Mouse (Mus musculus) limb, embryonic 14.5 days (tissue): ENCODE results near the gene Rassf4. TPM values are rescaled to one million over a fixed set of nuclear protein-coding genes. Genes with fewer than 3 reads are reported as not detected.
A peak's percentile ranks its signal among the peaks of the same experiment; 100 is the strongest.

Experiments used
- ATAC-seq: fragments of 200-750 bp; cut with Nextera tagmentation; 2 replicates; pipeline ENCODE4 v1.8.0; 2017; ENCODE audit warnings: low read depth, moderate number of reproducible peaks, moderate TSS enrichment; ENCODE audit not compliant: low FRiP score
- DNase-seq: peaks from one replicate; pipeline ENCODE4 v3.0.0-alpha.2; 2015; ENCODE audit warnings: low spot score
- H3K27ac ChIP-seq: fragments of 300-500 bp; sonication (generic); replicated peaks from 2 replicates; pipeline ENCODE4 v1.5.1; 2014; ENCODE audit warnings: low read depth, mild to moderate bottlenecking, low read length, moderate library complexity, mixed read lengths
- H3K27me3 ChIP-seq: fragments of 300-500 bp; sonication (generic); 2 replicates; pipeline ENCODE4 v1.6.1; 2014; ENCODE audit warnings: low read length, mixed read lengths; ENCODE audit not compliant: control insufficient read depth, insufficient read depth
- H3K36me3 ChIP-seq: fragments of 300-500 bp; sonication (generic); 2 replicates; pipeline ENCODE4 v1.6.1; 2014; ENCODE audit warnings: mild to moderate bottlenecking, low read length, moderate library complexity, mixed read lengths; ENCODE audit not compliant: control insufficient read depth, insufficient read depth
- H3K4me1 ChIP-seq: fragments of 300-500 bp; sonication (generic); 2 replicates; pipeline ENCODE4 v1.6.1; 2014; ENCODE audit warnings: antibody characterized with exemption, low read length, mixed read lengths; ENCODE audit not compliant: control insufficient read depth, insufficient read depth
- H3K4me2 ChIP-seq: fragments of 300-500 bp; sonication (generic); replicated peaks from 2 replicates; pipeline ENCODE4 v1.6.1; 2014; ENCODE audit warnings: low read depth, mild to moderate bottlenecking, low read length, moderate library complexity; ENCODE audit not compliant: severe bottlenecking
- H3K4me3 ChIP-seq: fragments of 300-500 bp; sonication (generic); replicated peaks from 2 replicates; pipeline ENCODE4 v1.5.1; 2014; ENCODE audit warnings: low read length
- H3K9ac ChIP-seq: fragments of 300-500 bp; sonication (generic); 2 replicates; pipeline ENCODE4 v1.6.1; 2014; ENCODE audit warnings: mild to moderate bottlenecking, low read depth, low read length, moderate library complexity; ENCODE audit not compliant: severe bottlenecking
- H3K9me3 ChIP-seq: fragments of 300-500 bp; sonication (generic); 2 replicates; pipeline ENCODE4 v1.6.1; 2016; ENCODE audit warnings: low read length; ENCODE audit not compliant: control insufficient read depth
- POLR2A ChIP-seq: fragments of 200-500 bp; IDR thresholded peaks from 2 replicates; pipeline ENCODE4 v1.8.0; 2012; ENCODE audit warnings: inconsistent platforms, mild to moderate bottlenecking, moderate library complexity, borderline replicate concordance; ENCODE audit not compliant: insufficient read depth, insufficient read length; ENCODE audit errors: extremely low read depth
- WGBS: fragments of 180-500 bp; shearing (Covaris S2); extraction: QIAGEN DNeasy Blood & Tissue Kit; methylation state at CpG from one replicate; pipeline ENCODE4 v1.1.7; 2014; 5-methylcytosine and 5-hydroxymethylcytosine counted together
- polyA plus RNA-seq, 2 experiments: library from polyadenylated mRNA; depleted of rRNA in 1 of 2; stranded (reverse) in 1 of 2; unstranded in 1 of 2; fragments of >200 nt; fragmentation: Nextera tagmentation in 1 of 2; extraction: Ambion mirVana in 1 of 2; gene quantifications; 2 replicates each; pipeline versions ENCODE4 v1.2.1 to v1.2.3; 2012 to 2014

Gene Rassf4
- polyA plus RNA-seq, 2 experiments: 5.9 to 11.3 TPM

DNA sequence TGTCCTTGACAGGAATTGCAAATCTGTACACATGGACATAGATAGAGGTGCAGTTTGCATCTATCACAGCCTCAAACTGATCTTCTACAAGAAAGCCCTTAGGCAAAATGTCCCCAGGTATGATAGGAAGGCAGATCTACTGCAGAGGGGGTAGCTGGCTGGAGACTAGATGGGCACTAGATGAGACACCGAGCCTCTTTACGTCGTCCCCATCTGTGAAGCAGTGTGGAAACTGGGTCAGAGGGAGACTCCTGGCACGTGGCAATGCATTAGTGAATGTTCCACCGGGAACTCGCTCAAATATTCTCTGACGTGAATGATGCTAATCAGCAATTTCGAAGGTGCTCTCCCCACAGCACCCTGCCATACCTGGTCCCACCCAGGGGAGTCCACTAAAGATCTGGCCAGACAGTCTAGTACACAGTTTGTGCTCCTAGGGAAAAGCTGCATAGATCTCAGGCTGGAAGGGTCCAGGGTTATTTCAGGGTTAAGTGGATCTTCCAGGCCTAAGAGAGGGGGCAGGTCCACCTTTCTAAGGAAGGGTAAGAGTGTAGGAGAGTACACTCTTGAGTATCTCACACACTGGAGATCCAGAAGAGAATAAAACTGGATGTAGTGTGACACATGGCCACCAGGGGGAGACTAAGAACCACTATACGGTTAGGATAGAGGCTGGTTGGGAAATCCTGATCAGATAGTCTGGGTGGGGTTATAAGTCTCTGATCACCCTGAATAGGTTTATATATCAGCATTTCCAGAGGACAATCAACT is 19.9 kb downstream of the Rassf4 start:
- Histone ChIP-seq H3K4me1 (0 out of 2 replicates have a peak, but pooled peaks cover 6% of the 10 kb centered on the region), H3K4me3 (no peak overlapping the region), H3K36me3 (no peaks in the 10 kb centered on the region), H3K27me3 (no peaks in the 10 kb centered on the region), H3K4me2 (no peak overlapping the region), H3K9me3 (no peaks in the 10 kb centered on the region), H3K9ac (no peak overlapping the region), H3K27ac (no peak overlapping the region)
- peak; percentile 89 for DNase-seq
- no peak for TF ChIP-seq POLR2A
- peak; percentile 66 for ATAC-seq
- 62% methylated on average over 9 of the region's 9 CpGs for WGBS

DNA sequence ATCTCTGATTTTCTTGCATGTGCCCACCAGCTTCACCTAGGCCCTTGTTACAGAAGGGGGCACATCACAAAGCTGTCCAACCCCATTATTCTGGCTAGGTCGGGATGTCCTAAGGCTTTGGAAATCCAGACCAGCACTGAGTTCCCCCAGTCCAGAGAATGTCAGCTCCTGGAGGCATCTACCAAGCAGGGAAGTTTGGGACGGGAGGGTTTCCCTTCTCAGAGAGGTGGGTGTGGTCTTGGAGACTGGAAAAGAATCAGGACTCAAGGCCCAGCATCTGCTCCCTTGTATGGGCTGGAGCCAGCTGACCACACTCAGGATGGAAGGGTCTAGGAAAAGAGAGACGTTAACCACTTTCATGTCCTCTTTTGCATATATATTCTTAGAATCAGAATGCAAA is 20.6 kb downstream of the Rassf4 start:
- H3K27me3 ChIP-seq: no peaks in the 10 kb centered on the region
- H3K4me1 ChIP-seq: 0 out of 2 replicates have a peak, but pooled peaks cover 6% of the 10 kb centered on the region
- ATAC-seq: no peak
- WGBS: 75% methylated on average over 3 of the region's 3 CpGs
- H3K4me2 ChIP-seq: no peak overlapping the region
- H3K9me3 ChIP-seq: no peaks in the 10 kb centered on the region
- DNase-seq: no peak
- no peak overlapping the region for H3K4me3 ChIP-seq
- no peak for TF ChIP-seq POLR2A
- no peak overlapping the region for H3K27ac ChIP-seq
- no peak overlapping the region for H3K9ac ChIP-seq
- no peaks in the 10 kb centered on the region for H3K36me3 ChIP-seq

DNA sequence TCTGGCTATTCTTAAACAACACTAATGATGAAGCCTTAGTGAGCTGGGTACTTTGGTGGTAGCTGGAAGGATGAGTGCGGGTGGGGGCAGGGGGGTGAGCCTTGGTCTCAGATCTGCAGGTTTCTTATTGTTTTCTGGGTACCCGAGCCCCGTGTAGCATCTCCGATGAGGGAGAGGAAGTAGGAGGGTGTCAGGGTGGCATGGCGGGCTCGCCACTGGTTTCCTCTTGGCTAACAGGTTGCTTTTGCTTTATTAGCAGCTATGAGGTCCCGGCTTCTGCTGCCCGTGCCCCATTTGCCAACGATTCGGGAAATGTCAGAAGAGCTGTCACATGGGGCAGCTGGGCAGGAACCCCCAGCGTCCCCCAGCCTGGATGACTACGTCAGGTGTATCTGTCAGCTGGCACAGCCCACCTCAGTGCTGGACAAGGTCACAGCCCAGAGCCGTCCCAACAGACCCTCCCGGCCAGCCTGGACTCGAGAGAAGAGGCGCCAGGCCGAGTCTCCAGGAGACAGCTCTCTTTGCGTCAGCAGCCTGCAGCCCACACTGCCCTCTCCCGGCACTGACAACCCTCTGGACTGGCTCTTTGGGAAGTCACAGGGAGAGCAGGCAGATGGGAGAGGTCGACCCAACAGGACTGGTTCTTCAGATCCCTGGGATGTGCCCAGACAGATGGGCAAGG is 22.2 kb downstream of the Rassf4 start:
- 77% methylated on average over 20 of the region's 20 CpGs for WGBS
- H3K9ac ChIP-seq: no peak overlapping the region
- no peak overlapping the region for H3K27ac ChIP-seq
- no peak overlapping the region for H3K4me2 ChIP-seq
- H3K4me1 ChIP-seq: 0 out of 2 replicates have a peak, but pooled peaks cover 6% of the 10 kb centered on the region
- 0 out of 2 replicates have a peak overlapping the region, but pooled peaks have one; percentile 4 for H3K4me3 ChIP-seq
- ATAC-seq: no peak
- H3K9me3 ChIP-seq: no peaks in the 10 kb centered on the region
- DNase-seq: no peak
- H3K27me3 ChIP-seq: no peaks in the 10 kb centered on the region
- no peaks in the 10 kb centered on the region for H3K36me3 ChIP-seq
- TF ChIP-seq POLR2A: no peak

DNA sequence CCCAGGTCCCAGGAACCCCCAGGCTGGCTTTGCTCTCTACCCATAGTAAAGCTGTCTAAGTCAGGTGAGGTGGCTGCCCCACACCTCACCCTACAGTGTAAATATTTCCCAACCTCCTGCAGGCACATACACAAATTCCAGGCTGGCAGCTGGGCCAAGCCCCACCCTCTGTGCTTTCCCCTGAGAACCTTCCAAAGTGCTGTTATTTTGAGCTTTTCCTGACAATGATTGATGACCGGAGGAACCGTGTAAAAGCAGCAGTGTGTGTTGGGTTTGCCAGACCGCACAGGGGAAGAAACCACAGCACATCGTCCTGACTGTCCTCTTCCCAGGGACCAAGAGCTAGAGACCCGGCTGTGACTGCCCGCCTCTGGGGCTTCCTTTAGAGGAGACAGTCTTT is 23.3 kb downstream of the Rassf4 start, which contains the start of gene Depp1:
TSS of gene Depp1 (plus strand) at position 204 of the 400 bp plus-strand sequence.
- ATAC-seq (peak; percentile 60; the same call in 1 of the 2 replicates), DNase-seq (peak; percentile 51)
- Histone ChIP-seq H3K9ac (no peak within 1 kb of the TSS), H3K4me1 (0 out of 2 replicates have a peak, but pooled peaks cover 6% of the 10 kb centered on the region), H3K27ac (no peak within 1 kb of the TSS), H3K9me3 (no peaks in the 10 kb centered on the region), H3K4me2 (no peak within 1 kb of the TSS), H3K4me3 (0 out of 2 replicates have a peak within 1 kb of the TSS, but pooled peaks have one; percentile 4), H3K36me3 (no peaks in the 10 kb centered on the region), H3K27me3 (no peaks in the 10 kb centered on the region)
- WGBS: 32% methylated on average over 5 of the region's 6 CpGs
- no peak for TF ChIP-seq POLR2A

DNA sequence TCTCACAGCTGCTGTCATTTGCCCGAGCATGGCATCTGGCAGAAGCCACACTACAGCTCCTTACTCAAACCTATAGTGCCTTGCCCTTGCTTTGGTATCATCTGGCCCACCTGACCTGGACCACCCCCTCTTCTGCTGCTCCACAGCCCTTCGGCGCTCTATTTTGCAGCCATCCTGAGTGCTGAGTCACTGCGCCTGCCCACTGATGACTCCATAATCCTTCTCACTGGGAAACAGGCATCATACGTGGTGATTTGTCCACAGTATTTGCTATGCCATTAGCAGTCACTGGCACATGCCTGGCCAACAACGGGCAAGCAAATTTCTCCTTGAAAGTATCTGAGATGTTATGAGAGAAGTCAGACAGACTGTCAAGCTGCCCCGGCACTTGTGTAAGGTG is 23.9 kb downstream of the Rassf4 start:
- H3K9ac ChIP-seq: no peak overlapping the region
- H3K9me3 ChIP-seq: no peaks in the 10 kb centered on the region
- 0 out of 2 replicates have a peak, but pooled peaks cover 6% of the 10 kb centered on the region for H3K4me1 ChIP-seq
- no peak for ATAC-seq
- DNase-seq: no peak
- no peaks in the 10 kb centered on the region for H3K27me3 ChIP-seq
- no peak overlapping the region for H3K4me2 ChIP-seq
- 82% methylated on average over 7 of the region's 7 CpGs for WGBS
- no peaks in the 10 kb centered on the region for H3K36me3 ChIP-seq
- H3K27ac ChIP-seq: no peak overlapping the region
- no peak for TF ChIP-seq POLR2A
- no peak overlapping the region for H3K4me3 ChIP-seq
